Mouse (Mus musculus): ENCODE measurements around the gene Gm20834.
"Not testable (repeated sequence)": the region's sequence is repeated elsewhere in the genome, so short reads cannot be mapped to it uniquely, and the experiment has no call there.

Gm20834 gene

DNA sequence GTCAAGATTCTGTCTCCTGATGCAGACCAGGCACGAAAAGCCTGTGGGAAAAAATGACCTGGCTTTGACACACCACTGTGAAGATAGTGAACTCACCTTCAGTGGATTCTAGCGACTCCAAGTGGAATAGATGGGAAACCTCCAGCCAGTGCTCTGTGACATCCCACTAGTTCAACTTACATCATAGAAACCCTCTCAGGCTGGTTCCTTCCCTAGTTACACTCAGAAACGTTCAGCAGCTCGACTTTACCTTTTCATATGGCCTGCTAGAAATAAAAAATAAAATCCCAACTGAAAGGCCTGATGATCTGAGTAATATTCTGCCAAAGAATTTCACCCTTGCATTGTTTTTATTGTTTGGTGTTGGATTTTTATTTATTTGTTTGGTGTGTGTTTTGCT is at the start of gene Gm20834:
Gene Gm20834 (minus strand): TSS at position 101 of the 400 bp plus-strand sequence.
- TF ChIP-seq GATA4 (IDR thresholded peaks at IDR 0.05; ENCODE audit: insufficient replicate concordance, low read length): not testable (repeated sequence)

Measured in liver, adult (tissue).